Mouse (Mus musculus) layer of hippocampus, postnatal 14 days (tissue): ENCODE results near the gene 4933411K16Rik. TPM values are rescaled to one million over a fixed set of nuclear protein-coding genes. Genes with fewer than 3 reads are reported as not detected.

Experiments
- DNase-seq, 2 experiments: peaks; one replicate each; pipeline ENCODE4 v3.0.0; 2021 to 2022; ENCODE audit warnings: low spot score in 2 of 2, mixed read lengths in 1 of 2
- long read RNA-seq, 2 experiments: library from polyadenylated mRNA; stranded (forward); transcript quantifications; one replicate each; pipeline ENCODE4 v2.0.0; 2021
- total RNA-seq, 2 experiments: library from RNA; stranded (reverse); gene quantifications; 2 replicates each; pipeline ENCODE4 v1.2.3; 2021

Gene 4933411K16Rik
- 1 to 10 TPM; 1.3 to 1.5 TPM for total RNA-seq
- long read RNA-seq, experiment 1, result 0 reads
- long read RNA-seq, experiment 2, result 0 reads

GRCm38 (mm10) chr19:42051948-42052347 is at the start of gene 4933411K16Rik:
Gene 4933411K16Rik, plus strand, starts transcription at chr19:42052248.
- DNase-seq, result no peak

- DNase-seq, result no peak
These were observed 47.8 kb upstream of the 4933411K16Rik start for GRCm38 (mm10) chr19:42004258-42004657.

GRCm38 (mm10) chr19:42005616-42006015 is 46.4 kb upstream of the 4933411K16Rik start:
- peak in 1 of 2 experiments; percentile 22 for DNase-seq

- DNase-seq, result no peak
These were observed 45.5 kb upstream of the 4933411K16Rik start for GRCm38 (mm10) chr19:42006568-42006967.

GRCm38 (mm10) chr19:42008586-42008985 is 43.5 kb upstream of the 4933411K16Rik start:
- DNase-seq, result no peak

DNA sequence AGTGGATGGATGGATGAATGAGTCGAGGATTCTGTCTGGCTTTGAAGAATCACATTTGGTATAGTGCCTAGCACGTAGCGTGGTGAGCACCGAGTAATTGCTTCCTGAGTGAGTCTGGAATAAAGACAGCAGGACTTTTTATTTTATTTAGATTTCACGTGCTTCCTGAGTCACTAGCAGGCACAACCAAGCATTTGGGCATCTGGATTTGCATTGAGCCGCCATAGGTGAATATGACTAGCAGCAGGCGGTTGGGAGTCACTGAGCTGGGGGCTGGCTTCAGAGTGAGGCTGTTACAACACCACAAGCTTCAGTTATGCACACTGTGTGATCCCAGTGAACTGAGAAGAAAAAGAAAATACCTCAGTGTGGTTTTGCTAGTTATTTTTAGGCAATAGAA is 43.0 kb upstream of the 4933411K16Rik start:
- DNase-seq, result no peak

DNA sequence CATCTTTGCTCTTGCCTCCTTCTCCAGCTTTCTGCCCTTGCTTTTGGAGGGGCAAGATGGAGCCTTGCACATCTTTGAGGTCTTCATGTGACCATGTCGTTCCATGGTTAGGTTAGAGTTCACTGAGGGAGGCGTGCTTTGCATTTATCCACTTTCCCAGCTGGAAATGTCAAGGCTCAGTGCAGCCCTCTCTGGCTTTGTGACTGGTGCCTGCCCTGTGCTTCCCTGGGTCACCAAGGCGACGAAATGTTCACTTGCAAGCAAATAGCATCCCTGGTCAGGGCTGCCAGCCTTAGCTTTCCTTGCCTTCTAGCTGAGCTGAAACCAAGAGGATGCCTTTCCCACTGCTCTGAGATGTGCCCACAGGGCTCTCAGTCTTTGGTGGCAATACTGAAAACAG is 41.6 kb upstream of the 4933411K16Rik start:
- no peak for DNase-seq

DNA sequence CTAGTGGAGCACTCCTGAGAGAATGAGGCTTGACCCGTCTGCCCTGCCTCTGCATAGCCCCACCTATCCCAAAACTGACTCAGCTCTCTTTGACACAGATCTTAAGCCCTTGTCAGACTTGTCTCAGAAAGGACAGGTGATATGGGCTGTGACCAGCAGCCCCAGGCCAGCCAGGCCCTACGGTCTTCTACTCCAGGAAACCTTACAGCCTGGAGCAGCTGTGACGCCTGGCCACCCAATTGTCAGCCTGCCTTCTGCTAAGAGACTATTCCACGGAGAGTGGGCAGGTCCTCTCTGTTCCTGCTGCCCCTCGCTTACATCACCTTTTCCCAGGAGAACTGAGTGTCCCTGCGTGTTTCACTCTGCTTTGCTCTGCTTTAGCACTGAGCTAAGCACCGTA is 40.9 kb upstream of the 4933411K16Rik start:
- DNase-seq, result no peak

DNA sequence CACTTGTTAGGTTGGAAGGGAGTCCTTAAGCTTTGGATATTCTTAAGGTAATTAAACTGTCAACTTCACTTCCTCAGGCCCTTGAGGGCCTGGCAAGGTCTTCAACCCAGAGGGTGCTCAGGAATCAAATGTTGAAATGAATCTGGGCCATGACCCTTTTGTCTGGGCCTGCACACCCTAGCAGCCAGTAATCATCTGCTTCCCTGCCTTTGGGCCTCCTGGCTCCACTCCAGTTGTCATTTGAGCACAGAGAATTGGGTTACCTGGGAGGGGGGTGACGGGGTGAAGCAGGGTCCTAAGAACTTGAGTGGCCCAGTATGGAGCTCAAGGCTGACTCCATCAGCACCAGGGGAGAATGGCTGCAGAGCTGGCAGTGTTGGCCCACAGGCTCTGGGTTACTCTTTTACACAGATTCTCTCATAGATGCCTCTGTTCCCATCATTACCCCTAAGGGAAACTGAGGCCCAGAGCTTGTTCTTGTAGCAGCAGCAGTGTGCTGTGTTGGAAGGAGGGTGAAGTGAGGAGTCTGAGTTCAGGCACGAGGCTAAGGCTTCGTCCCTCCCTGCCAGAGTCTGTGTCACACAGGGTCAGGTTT is 37.7 kb upstream of the 4933411K16Rik start:
- no peak for DNase-seq

DNA sequence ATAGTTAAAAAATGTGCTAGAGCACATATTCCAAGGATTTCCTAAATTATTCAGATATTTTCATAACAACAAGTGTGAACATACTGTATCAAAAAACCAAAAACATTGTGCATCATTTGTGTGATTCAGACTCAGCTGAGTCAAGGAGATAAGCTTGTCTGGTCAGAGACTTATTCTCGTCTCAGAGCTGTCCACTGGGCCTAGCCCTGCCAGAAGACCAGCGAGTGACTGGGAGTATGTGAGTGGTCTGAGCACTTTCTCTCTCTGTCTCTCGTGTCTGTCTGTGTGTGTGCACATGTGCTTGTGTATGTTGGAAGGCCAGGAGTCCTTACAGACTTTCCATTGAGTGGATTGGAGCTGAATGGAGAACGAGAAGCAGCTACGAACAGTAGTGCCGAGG is 37.0 kb upstream of the 4933411K16Rik start:
- no peak for DNase-seq

DNA sequence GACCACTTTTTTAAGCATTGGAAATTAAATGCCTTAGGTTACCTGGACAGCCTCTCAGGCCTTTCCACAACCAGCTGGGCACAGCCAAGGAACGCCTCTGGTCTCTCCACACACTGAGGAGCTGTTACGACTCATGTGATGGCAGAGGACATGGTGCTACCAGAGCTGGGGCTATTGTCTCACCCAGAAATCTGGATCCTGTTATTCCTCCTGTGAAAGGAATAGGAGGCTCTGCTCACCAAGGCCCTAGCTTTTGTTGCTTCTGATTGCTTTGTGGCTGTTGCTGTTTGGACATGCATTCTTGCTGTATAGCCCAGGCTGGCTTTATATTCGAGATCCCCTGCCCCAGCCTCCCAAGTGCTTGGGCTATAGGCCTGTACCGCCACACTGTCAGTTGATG is 35.8 kb upstream of the 4933411K16Rik start:
- no peak for DNase-seq

- DNase-seq, result no peak
These were observed 35.2 kb upstream of the 4933411K16Rik start for GRCm38 (mm10) chr19:42016840-42017239.

GRCm38 (mm10) chr19:42017399-42018247 is 34.4 kb upstream of the 4933411K16Rik start:
- peak; percentile 56 to 74 for DNase-seq

- no peak for DNase-seq
These were observed 33.0 kb upstream of the 4933411K16Rik start for GRCm38 (mm10) chr19:42019011-42019522.

DNA sequence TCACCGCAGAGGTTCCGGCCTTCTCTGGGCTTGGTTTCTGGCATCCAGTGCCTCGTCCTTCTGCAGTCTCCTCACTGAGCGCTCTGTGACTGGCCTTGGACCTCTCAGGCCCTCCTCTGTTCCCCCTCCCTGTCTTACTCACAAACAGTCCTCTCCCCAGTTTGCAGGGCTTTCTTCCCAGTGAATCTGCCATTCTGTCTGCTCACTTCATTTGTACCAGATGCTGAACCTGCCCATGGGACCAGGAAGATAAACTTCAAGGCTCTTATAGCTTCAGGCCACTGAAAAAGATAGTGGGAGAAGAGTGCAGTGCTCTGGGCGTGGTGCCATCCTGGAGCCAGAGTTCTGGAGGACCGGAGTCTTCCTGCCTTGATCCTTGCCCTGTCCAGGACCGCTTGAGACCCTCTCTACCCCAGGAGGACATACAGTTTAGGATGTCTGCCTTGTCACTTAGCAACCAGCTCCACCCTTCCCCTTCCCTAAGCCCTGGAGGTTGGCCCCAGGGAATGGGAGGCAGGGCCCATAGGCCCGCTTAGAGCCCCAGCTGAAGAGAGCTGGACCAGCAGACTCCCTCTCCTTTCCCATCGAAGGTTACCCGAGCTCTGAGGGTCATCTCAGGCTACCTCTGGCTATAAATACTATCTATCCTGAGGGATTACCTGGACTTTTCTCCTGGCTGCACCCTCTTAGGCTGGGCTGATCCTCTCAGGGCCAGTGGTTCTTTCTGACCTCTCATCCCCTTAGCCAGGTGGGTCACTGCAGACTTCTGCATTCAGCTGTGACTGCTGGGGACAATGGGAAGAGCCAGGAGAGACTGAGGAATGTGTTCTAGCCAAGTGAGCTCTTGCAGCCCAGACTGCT is 30.1 kb upstream of the 4933411K16Rik start:
- DNase-seq, result no peak

DNA sequence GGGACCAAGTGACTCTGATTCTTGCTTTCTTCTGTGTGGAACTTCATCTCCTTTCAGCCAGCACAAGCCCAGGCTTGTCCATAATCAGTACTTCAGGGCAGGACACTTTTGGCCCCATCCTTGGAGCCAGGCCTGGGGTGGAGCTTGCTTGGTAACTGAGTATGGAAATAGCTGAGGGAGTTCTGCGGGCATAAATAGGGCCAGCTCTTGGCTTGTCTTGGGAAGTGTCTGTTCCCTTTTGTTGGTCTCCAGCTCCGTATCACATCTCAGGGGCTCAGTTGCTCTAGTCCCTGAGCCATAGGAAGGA is 29.6 kb upstream of the 4933411K16Rik start:
- no peak for DNase-seq

- DNase-seq, result peak; percentile 77 to 86
These were observed 25.9 kb upstream of the 4933411K16Rik start for GRCm38 (mm10) chr19:42026158-42026557.

- no peak for DNase-seq
These were observed 20.9 kb upstream of the 4933411K16Rik start for GRCm38 (mm10) chr19:42031112-42031511.

- DNase-seq, result no peak
These were observed 18.4 kb upstream of the 4933411K16Rik start for GRCm38 (mm10) chr19:42033611-42034010.

GRCm38 (mm10) chr19:42034146-42034775 is 17.8 kb upstream of the 4933411K16Rik start:
- peak; percentile 36 to 44 for DNase-seq

GRCm38 (mm10) chr19:42034881-42035455 is 17.1 kb upstream of the 4933411K16Rik start:
- peak; percentile 25 to 62 for DNase-seq
